14 mouse cellular contexts compared by ENCODE assay signal in the genomic region with DNA sequence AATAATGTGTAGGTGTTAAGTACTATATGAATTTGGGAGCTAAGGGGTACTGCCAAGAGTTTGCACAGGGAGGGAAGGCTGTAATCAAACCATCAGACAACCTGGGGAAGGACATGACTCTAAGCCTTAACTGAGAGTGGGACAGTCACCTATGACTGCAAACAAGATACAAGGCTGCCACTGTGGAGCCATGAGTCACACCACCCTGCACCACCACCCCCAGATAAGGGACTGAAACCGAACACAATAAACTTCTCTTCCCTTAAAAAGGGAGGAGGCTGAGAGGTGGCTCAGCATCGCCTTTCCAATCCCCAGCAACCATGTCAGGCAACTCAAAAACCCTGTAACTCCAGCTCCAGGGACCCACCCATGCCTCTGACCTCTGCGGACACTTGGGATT. TPM values are rescaled to one million over a fixed set of nuclear protein-coding genes. Genes with fewer than 3 reads are reported as not detected.
DNase-seq lines count a peak whose midpoint lies in the region; ATAC-seq lines count a peak whose summit lies in the region.
"Had no signal": no experiment of that assay in that cellular context is flagged by ENCODE, and none has a peak within 500 bp of the region (broad histone marks: within the 10 kb centered on the region; RNA-seq: fewer than 3 reads in every experiment).

No protein-coding gene starts in this region.

- ATAC-seq in heart, embryonic 11.5 days (replicated peaks; ENCODE audit: insufficient number of reproducible peaks, low FRiP score, low TSS enrichment), result peak; percentile 24; the same call in 1 of the 2 replicates
- no peak for ATAC-seq in neural tube, embryonic 12.5 days (ENCODE audit: low FRiP score, low read depth)
- peak; percentile 23 for ATAC-seq in liver, embryonic 13.5 days (ENCODE audit: low read depth)
- no peak for ATAC-seq in hindbrain, embryonic 14.5 days (ENCODE audit: low FRiP score)
- ATAC-seq: inflammation-experienced regulatory T-cells, adult 6 months; Patski had no signal

- DNase-seq in heart, adult 9 months (ENCODE audit: low spot score in 2 of 2), result no peak
- DNase-seq in neural tube, embryonic 10.5 days (ENCODE audit: extremely low spot score, low spot score), result no peak
- DNase-seq in liver, embryonic 13.5 days, result peak; percentile 54
- no peak for DNase-seq in testis, postnatal 14 days (ENCODE audit: low spot score)
- DNase-seq in hindbrain, embryonic 14.5 days (ENCODE audit: low spot score), result no peak
- DNase-seq: adrenal gland, postnatal 14 days; cerebellum, adult 11 months; lung, postnatal 10 days had no signal

- H3K4me2 ChIP-seq in heart, embryonic 11.5 days, result peak overlapping the region; percentile 88
- H3K4me2 ChIP-seq in neural tube, embryonic 12.5 days (replicated peaks), result peak overlapping the region; percentile 28
- peak overlapping the region; percentile 90 for H3K4me2 ChIP-seq in liver, embryonic 13.5 days
- H3K4me2 ChIP-seq in hindbrain, embryonic 14.5 days (replicated peaks), result no peak overlapping the region

- H3K36me3 ChIP-seq in heart, embryonic 11.5 days (ENCODE audit: control insufficient read depth, insufficient read depth, low read length), result peaks cover 29% of the 10 kb centered on the region
- peaks cover 32% of the 10 kb centered on the region for H3K36me3 ChIP-seq in neural tube, embryonic 12.5 days
- peaks cover 45% of the 10 kb centered on the region for H3K36me3 ChIP-seq in liver, embryonic 13.5 days
- peaks cover 36% of the 10 kb centered on the region for H3K36me3 ChIP-seq in hindbrain, embryonic 14.5 days (replicated peaks; ENCODE audit: control insufficient read depth, insufficient read depth)

- H3K9ac ChIP-seq in heart, embryonic 11.5 days (ENCODE audit: low read depth, low read length), result 0 out of 2 replicates have a peak overlapping the region, but pooled peaks have one; percentile 28
- no peak overlapping the region for H3K9ac ChIP-seq in neural tube, embryonic 12.5 days
- H3K9ac ChIP-seq in liver, embryonic 13.5 days, result peak overlapping the region; percentile 99
- no peak overlapping the region for H3K9ac ChIP-seq in hindbrain, embryonic 14.5 days

- no peaks in the 10 kb centered on the region for H3K27me3 ChIP-seq in heart, embryonic 11.5 days (ENCODE audit: control insufficient read depth, insufficient read depth, low read length)
- H3K27me3 ChIP-seq in neural tube, embryonic 12.5 days (replicated peaks), result no peaks in the 10 kb centered on the region
- H3K27me3 ChIP-seq in liver, embryonic 13.5 days, result no peaks in the 10 kb centered on the region
- H3K27me3 ChIP-seq in hindbrain, embryonic 14.5 days (ENCODE audit: control insufficient read depth, insufficient read depth, low read length), result no peaks in the 10 kb centered on the region
- H3K27me3 ChIP-seq: Patski had no signal

- peak overlapping the region; percentile 36; the same call in 1 of the 2 replicates for H3K27ac ChIP-seq in heart, embryonic 11.5 days (ENCODE audit: low read depth, low read length)
- no peak overlapping the region for H3K27ac ChIP-seq in neural tube, embryonic 12.5 days
- H3K27ac ChIP-seq in liver, embryonic 13.5 days, result peak overlapping the region; percentile 94
- H3K27ac ChIP-seq in hindbrain, embryonic 14.5 days, result no peak overlapping the region
- H3K27ac ChIP-seq: heart, embryonic 10.5 days had no signal

- 49% methylated on average over 3 of the region's 3 CpGs for WGBS in heart, embryonic 11.5 days (ENCODE audit: insufficient replicate concordance)
- 87% methylated on average over 3 of the region's 3 CpGs for WGBS in neural tube, embryonic 12.5 days
- whole genome bisulfite sequencing in liver, embryonic 13.5 days (ENCODE audit: insufficient replicate concordance), result 38% methylated on average over 3 of the region's 3 CpGs
- WGBS in hindbrain, embryonic 14.5 days, result 87% methylated on average over 3 of the region's 3 CpGs

- H3K4me3 ChIP-seq in heart, embryonic 11.5 days (ENCODE audit: low read depth, low read length), result no peak overlapping the region
- H3K4me3 ChIP-seq in neural tube, embryonic 12.5 days, result no peak overlapping the region
- H3K4me3 ChIP-seq in liver, embryonic 13.5 days (replicated peaks), result peak overlapping the region; percentile 97
- no peak overlapping the region for H3K4me3 ChIP-seq in hindbrain, embryonic 14.5 days (replicated peaks; ENCODE audit: low read length)
- H3K4me3 ChIP-seq: erythroblast, embryonic 14.5 days; heart, embryonic 10.5 days had no signal

- H3K4me1 ChIP-seq in heart, embryonic 11.5 days (ENCODE audit: control insufficient read depth, insufficient read depth, low read length), result peaks cover 19% of the 10 kb centered on the region
- peaks cover 29% of the 10 kb centered on the region for H3K4me1 ChIP-seq in neural tube, embryonic 12.5 days
- peaks cover 80% of the 10 kb centered on the region for H3K4me1 ChIP-seq in liver, embryonic 13.5 days (replicated peaks)
- peaks cover 30% of the 10 kb centered on the region for H3K4me1 ChIP-seq in hindbrain, embryonic 14.5 days (replicated peaks; ENCODE audit: control insufficient read depth, insufficient read depth, low read length)

- no peaks in the 10 kb centered on the region for H3K9me3 ChIP-seq in heart, embryonic 11.5 days (replicated peaks; ENCODE audit: control insufficient read depth, low read length)
- H3K9me3 ChIP-seq in neural tube, embryonic 12.5 days, result no peaks in the 10 kb centered on the region
- no peaks in the 10 kb centered on the region for H3K9me3 ChIP-seq in liver, embryonic 13.5 days (replicated peaks)
- H3K9me3 ChIP-seq in hindbrain, embryonic 14.5 days (ENCODE audit: control insufficient read depth, low read length), result no peaks in the 10 kb centered on the region
- H3K9me3 ChIP-seq: heart, embryonic 10.5 days had no signal

RNA-seq across cellular contexts. Expression of a gene that starts 2.6 kb away (rescaled TPM):
- 462 and 487 TPM in 2 replicates for polyA plus RNA-seq in heart, embryonic 11.5 days (2014; fragmentation: Nextera tagmentation; extraction: Ambion mirVana)
- 302 and 313 TPM in 2 replicates for polyA plus RNA-seq in neural tube, embryonic 12.5 days (2016; fragmentation: Nextera tagmentation; extraction: Ambion mirVana)
- polyA plus RNA-seq in liver, embryonic 13.5 days (2015; fragmentation: Nextera tagmentation; extraction: Ambion mirVana), result 356 and 357 TPM in 2 replicates
- 383 and 445 TPM in 2 replicates for polyA plus RNA-seq in hindbrain, embryonic 14.5 days (2014; fragmentation: Nextera tagmentation; extraction: Ambion mirVana)

RNA-seq across cellular contexts. Expression of a gene that starts 12.7 kb away (rescaled TPM):
- 320 and 330 TPM in 2 replicates for polyA plus RNA-seq in heart, embryonic 11.5 days (2014; fragmentation: Nextera tagmentation; extraction: Ambion mirVana)
- polyA plus RNA-seq in neural tube, embryonic 12.5 days (2016; fragmentation: Nextera tagmentation; extraction: Ambion mirVana), result 285 and 313 TPM in 2 replicates
- polyA plus RNA-seq in liver, embryonic 13.5 days (2015; fragmentation: Nextera tagmentation; extraction: Ambion mirVana), result 202 and 208 TPM in 2 replicates
- 349 and 367 TPM in 2 replicates for polyA plus RNA-seq in hindbrain, embryonic 14.5 days (2014; fragmentation: Nextera tagmentation; extraction: Ambion mirVana)

RNA-seq across cellular contexts. Expression of a gene that starts 12.7 kb away (rescaled TPM):
- 10.0 and 11.3 TPM in 2 replicates for polyA plus RNA-seq in heart, embryonic 11.5 days (2014; fragmentation: Nextera tagmentation; extraction: Ambion mirVana)
- polyA plus RNA-seq in neural tube, embryonic 12.5 days (2016; fragmentation: Nextera tagmentation; extraction: Ambion mirVana), result 3.6 and 4.0 TPM in 2 replicates
- 43.4 and 43.8 TPM in 2 replicates for polyA plus RNA-seq in liver, embryonic 13.5 days (2015; fragmentation: Nextera tagmentation; extraction: Ambion mirVana)
- 1.5 and 1.8 TPM in 2 replicates for polyA plus RNA-seq in hindbrain, embryonic 14.5 days (2014; fragmentation: Nextera tagmentation; extraction: Ambion mirVana)

RNA-seq across cellular contexts. Expression of a gene that starts 12.8 kb away (rescaled TPM):
- polyA plus RNA-seq in heart, embryonic 11.5 days (2014; fragmentation: Nextera tagmentation; extraction: Ambion mirVana), result 33.4 and 38.7 TPM in 2 replicates
- 24.8 and 27.1 TPM in 2 replicates for polyA plus RNA-seq in neural tube, embryonic 12.5 days (2016; fragmentation: Nextera tagmentation; extraction: Ambion mirVana)
- polyA plus RNA-seq in liver, embryonic 13.5 days (2015; fragmentation: Nextera tagmentation; extraction: Ambion mirVana), result 34.3 and 35.7 TPM in 2 replicates
- polyA plus RNA-seq in hindbrain, embryonic 14.5 days (2014; fragmentation: Nextera tagmentation; extraction: Ambion mirVana), result 32.1 and 38.7 TPM in 2 replicates

RNA-seq across cellular contexts. Expression of a gene that starts 28.6 kb away (rescaled TPM):
- 4.1 and 4.4 TPM in 2 replicates for polyA plus RNA-seq in heart, embryonic 11.5 days (2014; fragmentation: Nextera tagmentation; extraction: Ambion mirVana)
- 2.2 and 2.9 TPM in 2 replicates for polyA plus RNA-seq in neural tube, embryonic 12.5 days (2016; fragmentation: Nextera tagmentation; extraction: Ambion mirVana)
- polyA plus RNA-seq in liver, embryonic 13.5 days (2015; fragmentation: Nextera tagmentation; extraction: Ambion mirVana), result 7.8 and 9.3 TPM in 2 replicates
- polyA plus RNA-seq in hindbrain, embryonic 14.5 days (2014; fragmentation: Nextera tagmentation; extraction: Ambion mirVana), result 2.3 and 2.5 TPM in 2 replicates

Comparison
In these comparisons a context has a peak if more than half of its experiments do, and no peak if none do; other contexts are left out.
1. ATAC-seq: peak in heart, embryonic 11.5 days (single experiment) and liver, embryonic 13.5 days (single experiment); none in neural tube, embryonic 12.5 days (single experiment) and hindbrain, embryonic 14.5 days (single experiment).
2. H3K27ac ChIP-seq: peak in heart, embryonic 11.5 days (single experiment) and liver, embryonic 13.5 days (single experiment); none in neural tube, embryonic 12.5 days (single experiment) and hindbrain, embryonic 14.5 days (single experiment).
3. H3K9ac ChIP-seq: peak in heart, embryonic 11.5 days (single experiment) and liver, embryonic 13.5 days (single experiment); none in neural tube, embryonic 12.5 days (single experiment) and hindbrain, embryonic 14.5 days (single experiment).